20 mouse cellular contexts compared by ENCODE assay signal in genomic region chr5:97127284-97127683, GRCm38 (mm10). TPM values are rescaled to one million over a fixed set of nuclear protein-coding genes. Genes with fewer than 3 reads are reported as not detected.
A peak's percentile ranks its signal among the peaks of the same experiment; 100 is the strongest.
DNase-seq lines count a peak whose midpoint lies in the region; TF ChIP-seq lines count a peak whose summit lies in the region.
"Had no signal": no experiment of that assay in that cellular context is flagged by ENCODE, and none has a peak within 500 bp of the region (broad histone marks: within the 10 kb centered on the region; RNA-seq: fewer than 3 reads in every experiment).

No protein-coding gene starts in this region.

- no peak for DNase-seq in CH12.LX (ENCODE audit: extremely low read depth)
- no peak for DNase-seq in ES-E14 (ENCODE audit: low read depth, low spot score)
- DNase-seq in MEL (ENCODE audit: low read depth, low spot score), result no peak
- no peak for DNase-seq in urinary bladder, adult 18-20 months (ENCODE audit: low spot score in 2 of 2)
- no peak for DNase-seq in gastrocnemius, postnatal 4 days (ENCODE audit: low spot score in 2 of 2)
- no peak for DNase-seq in retina, embryonic 14.5 days (ENCODE audit: low spot score)
- DNase-seq: adrenal gland, adult 2 months; adrenal gland, adult 8-10 months; adrenal gland, postnatal 10 days; adrenal gland, postnatal 14 days; adrenal gland, postnatal 25 days; adrenal gland, postnatal 36 days; B cell, adult 2 months; cerebellum, adult 11 months; cerebellum, adult 11-12 months; cerebellum, adult 18-20 months; cerebellum, adult 2 months; cerebellum, adult 8-10 months; cerebellum, adult 9-10 months had no signal

- H3K36me3 ChIP-seq in CH12.LX (replicated peaks in 1 of 2; ENCODE audit: control insufficient read depth in 1 of 2, insufficient read depth in 1 of 2, low read length in 1 of 2) (no peaks in the 10 kb centered on the region), ES-E14 (ENCODE audit: control insufficient read depth, insufficient read depth, low read length, poor library complexity, severe bottlenecking) (no peaks in the 10 kb centered on the region), MEL (ENCODE audit: control insufficient read depth in 1 of 2, insufficient read depth in 2 of 2, low read length in 2 of 2) (no peaks in the 10 kb centered on the region)
- H3K36me3 ChIP-seq: G1E had no signal

- no peaks in the 10 kb centered on the region for H3K9me3 ChIP-seq in CH12.LX (replicated peaks; ENCODE audit: low read length)
- H3K9me3 ChIP-seq in ES-E14 (ENCODE audit: control insufficient read depth, insufficient read depth, low read depth, low read length), result no peaks in the 10 kb centered on the region
- no peaks in the 10 kb centered on the region for H3K9me3 ChIP-seq in MEL (replicated peaks; ENCODE audit: insufficient read depth, low read length)
- H3K9me3 ChIP-seq: G1E had no signal

- TF ChIP-seq RAD21 in CH12.LX (IDR thresholded peaks at IDR 0.05; ENCODE audit: low read depth, low read length), result no peak
- no peak for TF ChIP-seq RAD21 in MEL (IDR thresholded peaks at IDR 0.05; ENCODE audit: low read depth, low read length)

- H3K9ac ChIP-seq in CH12.LX (ENCODE audit: insufficient read depth, low read depth), result no peak overlapping the region
- no peak overlapping the region for H3K9ac ChIP-seq in ES-E14 (ENCODE audit: insufficient read depth, low read depth, low read length, poor library complexity, severe bottlenecking)
- no peak overlapping the region for H3K9ac ChIP-seq in MEL (ENCODE audit: control insufficient read depth, low read depth, low read length, poor library complexity, severe bottlenecking)

- dilution Hi-C loops in CH12.LX (cut with MboI; ENCODE audit: extremely low pct_ligation_motif_present, extremely low pct_unique_long_range_greater_than_20kb, low sequenced_read_pairs), result no loop called here

- TF ChIP-seq CTCF in CH12.LX (conservative IDR thresholded peaks at IDR 0.05 in 1 of 2, IDR thresholded peaks at IDR 0.05 in 1 of 2; ENCODE audit: low read depth in 2 of 2, low read length in 2 of 2), result no peak
- TF ChIP-seq CTCF in MEL (IDR thresholded peaks at IDR 0.05 in 2 of 3, conservative IDR thresholded peaks at IDR 0.05 in 1 of 3; ENCODE audit: control insufficient read depth in 1 of 3, insufficient read depth in 1 of 3, low read depth in 2 of 3, low read length in 3 of 3, poor library complexity in 1 of 3, severe bottlenecking in 1 of 3), result no peak

- H3K4me2 ChIP-seq in CH12.LX (ENCODE audit: insufficient read depth, low read depth, poor library complexity, severe bottlenecking), result no peak overlapping the region

- no peaks in the 10 kb centered on the region for H3K27me3 ChIP-seq in CH12.LX (replicated peaks)
- no peaks in the 10 kb centered on the region for H3K27me3 ChIP-seq in MEL (ENCODE audit: control insufficient read depth in 1 of 2, insufficient read depth in 2 of 2, low read length in 2 of 2)

- H3K4me1 ChIP-seq in CH12.LX (ENCODE audit: control insufficient read depth in 1 of 2, insufficient read depth in 2 of 2) (peaks cover 2 to 4% of the 10 kb centered on the region in 2 experiments; a peak in 2 of 4 replicates), ES-E14 (ENCODE audit: control insufficient read depth in 2 of 2, insufficient read depth in 2 of 2, low read length in 2 of 2, poor library complexity in 1 of 2) (no peaks in the 10 kb centered on the region), MEL (ENCODE audit: control insufficient read depth in 1 of 2, insufficient read depth in 2 of 2, low read length in 2 of 2) (no peaks in the 10 kb centered on the region)

- in situ Hi-C loops in CH12.LX (cut with MboI; ENCODE audit: low pct_ligation_motif_present, low pct_unique_long_range_greater_than_20kb, low sequenced_read_pairs), result loop anchor here (25.0 kb wide), 1 partner anchor 435 kb away; no protein-coding TSS in a partner anchor
- in situ Hi-C loops in ES-E14 (cut with MboI; ENCODE audit: low sequenced_read_pairs in 2 of 2, unreplicated experiment in 2 of 2), result loop anchor here (5.0 to 10.0 kb wide), 2 partner anchors 428 to 430 kb away; no protein-coding TSS in a partner anchor

- H3K27ac ChIP-seq in CH12.LX (ENCODE audit: insufficient read depth, low read depth) (no peak overlapping the region), ES-E14 (ENCODE audit: insufficient read depth, low read depth, low read length, poor library complexity, severe bottlenecking) (no peak overlapping the region), MEL (ENCODE audit: control insufficient read depth, low read depth, low read length) (no peak overlapping the region)

- no peak overlapping the region for H3K4me3 ChIP-seq in CH12.LX (replicated peaks in 1 of 3; ENCODE audit: low read depth in 2 of 3, low read length in 2 of 3, poor library complexity in 1 of 3)
- H3K4me3 ChIP-seq in ES-E14 (ENCODE audit: insufficient read depth in 1 of 2, low read depth in 1 of 2, low read length in 2 of 2, poor library complexity in 1 of 2, severe bottlenecking in 1 of 2), result no peak overlapping the region
- H3K4me3 ChIP-seq in MEL (ENCODE audit: control insufficient read depth in 1 of 2, insufficient read depth in 1 of 2, low read depth in 2 of 2, low read length in 2 of 2), result no peak overlapping the region

- no peak for TF ChIP-seq POLR2A in CH12.LX (IDR thresholded peaks at IDR 0.05; ENCODE audit: low read depth, low read length)
- no peak for TF ChIP-seq POLR2A in MEL (IDR thresholded peaks at IDR 0.05; ENCODE audit: control insufficient read depth in 1 of 2, insufficient read depth in 1 of 2, low read depth in 1 of 2, low read length in 2 of 2, poor library complexity in 1 of 2)

- no peak for TF ChIP-seq EP300 in CH12.LX (IDR thresholded peaks at IDR 0.05; ENCODE audit: low read length)
- TF ChIP-seq EP300 in MEL (IDR thresholded peaks at IDR 0.05; ENCODE audit: low read depth in 1 of 2, low read length in 2 of 2), result no peak

- H3K79me2 ChIP-seq in CH12.LX (replicated peaks; ENCODE audit: control insufficient read depth, extremely low read depth, insufficient read depth, poor library complexity, severe bottlenecking) (no peaks in the 10 kb centered on the region), MEL (ENCODE audit: control insufficient read depth, insufficient read depth, low read length, poor library complexity) (no peaks in the 10 kb centered on the region)

TF ChIP-seq in CH12.LX, 34 proteins besides CTCF, POLR2A, EP300 and RAD21:
- TF ChIP-seq MXI1 (IDR thresholded peaks at IDR 0.05; ENCODE audit: low read depth, low read length) (no peak), E2F4 (IDR thresholded peaks at IDR 0.05; ENCODE audit: insufficient replicate concordance, low read depth, low read length) (no peak), MAFK (IDR thresholded peaks at IDR 0.05; ENCODE audit: insufficient replicate concordance, low read length) (peak; percentile 88)

TF ChIP-seq in ES-E14, 5 proteins besides CTCF, POLR2A, EP300 and RAD21:
- peak; percentile 91 for TF ChIP-seq MAFK (IDR thresholded peaks at IDR 0.05; ENCODE audit: insufficient read depth, low read depth, low read length)
- no peak for TF ChIP-seq CHD2 (IDR thresholded peaks at IDR 0.05; ENCODE audit: low read depth, low read length)
- TF ChIP-seq ZNF384 (IDR thresholded peaks at IDR 0.05; ENCODE audit: low read depth, low read length), result no peak
- no peak for TF ChIP-seq HCFC1 (IDR thresholded peaks at IDR 0.05; ENCODE audit: borderline replicate concordance, insufficient read depth, low read length)

TF ChIP-seq in MEL, 35 proteins besides CTCF, POLR2A, EP300 and RAD21:
- TF ChIP-seq NELFE (IDR thresholded peaks at IDR 0.05; ENCODE audit: low read depth, low read length) (no peak), MAFK (IDR thresholded peaks at IDR 0.05; ENCODE audit: borderline replicate concordance, low read depth, low read length) (peak; percentile 64)

RNA-seq across cellular contexts. Expression of gene Paqr3, which starts 15.9 kb away (rescaled TPM):
- total RNA-seq in CH12.LX (2012; rRNA removed), result 3.8 and 6.1 TPM in 2 replicates
- total RNA-seq in CH12.LX (2014; rRNA removed), result 3.4 and 3.7 TPM in 2 replicates
- 4.2 and 5.6 TPM in 2 replicates for polyA plus RNA-seq in CH12.LX (2012; ENCODE audit: insufficient read length, low read depth)
- 10.0 and 13.1 TPM in 2 replicates for total RNA-seq in ES-E14 (2012; rRNA removed)
- 3.3 and 4.3 TPM in 2 replicates for total RNA-seq in MEL (2012; rRNA removed)
- 1 to 10 TPM in 1 of 2 experiments, not detected in 1; 6.4 TPM for polyA plus RNA-seq in MEL (2012; ENCODE audit: insufficient read depth in 1 of 2, insufficient read length in 2 of 2, low read depth in 1 of 2, low replicate concordance in 2 of 2, missing spikeins in 1 of 2)
- total RNA-seq in gastrocnemius, postnatal 4 days (2021), result 1 to 10 TPM; 3.4 to 3.5 TPM

Comparison
In these comparisons a context has a peak if more than half of its experiments do, and no peak if none do; other contexts are left out.
1. Of the 35 proteins assayed by ChIP-seq in both MEL and CH12.LX: peak only in MEL: none; only in CH12.LX: none; in both: MAFK; in neither: 34.